Mouse (Mus musculus) right cerebral cortex, postnatal 36 days (tissue): Measurements from ENCODE around the gene Cdk5r1.
A peak's percentile ranks its signal among the peaks of the same experiment; 100 is the strongest.

Experiments used
- DNase-seq, 2 experiments: peaks; one replicate each; pipeline ENCODE4 v3.0.0; 2022; ENCODE audit warnings: low spot score in 2 of 2, mixed read lengths in 1 of 2

Gene Cdk5r1

GRCm38 (mm10) chr11:80481409-80482050 lies 4.7 kb downstream of the Cdk5r1 start:
- no peak for DNase-seq

DNA sequence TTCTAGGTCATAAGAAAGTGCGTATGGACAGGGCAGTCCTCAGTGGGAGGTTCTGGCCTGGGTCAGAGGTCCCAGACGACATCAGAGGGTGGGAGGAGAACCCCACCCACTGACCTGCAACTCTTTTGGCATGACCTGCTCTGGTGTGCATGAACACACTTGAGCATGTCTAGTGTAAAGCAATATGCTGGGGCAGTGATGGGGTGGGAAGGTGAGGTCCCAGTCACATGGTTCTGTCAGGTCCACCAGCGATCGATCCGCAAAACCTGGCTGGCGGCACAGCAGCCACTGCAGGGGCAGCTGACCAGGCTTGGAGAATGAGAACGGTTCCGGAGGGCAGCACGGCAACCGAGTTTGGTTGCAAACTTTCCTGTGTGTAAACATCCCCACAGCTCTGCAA lies 5.5 kb downstream of the Cdk5r1 start:
- no peak for DNase-seq

DNA sequence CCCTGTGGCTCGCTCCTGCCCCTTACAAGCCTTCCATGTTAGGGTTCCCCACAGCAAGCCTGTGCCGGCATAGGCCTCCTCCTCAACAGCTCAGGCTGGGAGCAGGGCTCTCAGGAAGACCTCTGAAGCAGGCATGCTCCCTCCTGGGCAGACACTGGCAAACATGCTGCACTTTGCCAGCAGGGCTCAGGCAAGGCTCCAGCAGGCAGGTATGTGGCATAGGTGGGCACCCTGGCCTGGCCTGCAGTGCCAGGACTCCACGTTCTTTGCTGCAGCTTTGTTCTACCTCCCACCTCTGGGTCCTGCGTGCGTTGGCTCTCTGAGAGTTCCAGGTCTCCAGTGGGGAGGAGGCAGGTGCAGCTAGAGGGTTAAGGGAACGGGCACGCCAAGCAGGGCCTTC lies 6.1 kb downstream of the Cdk5r1 start:
- DNase-seq: peak in 1 of 2 experiments; percentile 23

DNA sequence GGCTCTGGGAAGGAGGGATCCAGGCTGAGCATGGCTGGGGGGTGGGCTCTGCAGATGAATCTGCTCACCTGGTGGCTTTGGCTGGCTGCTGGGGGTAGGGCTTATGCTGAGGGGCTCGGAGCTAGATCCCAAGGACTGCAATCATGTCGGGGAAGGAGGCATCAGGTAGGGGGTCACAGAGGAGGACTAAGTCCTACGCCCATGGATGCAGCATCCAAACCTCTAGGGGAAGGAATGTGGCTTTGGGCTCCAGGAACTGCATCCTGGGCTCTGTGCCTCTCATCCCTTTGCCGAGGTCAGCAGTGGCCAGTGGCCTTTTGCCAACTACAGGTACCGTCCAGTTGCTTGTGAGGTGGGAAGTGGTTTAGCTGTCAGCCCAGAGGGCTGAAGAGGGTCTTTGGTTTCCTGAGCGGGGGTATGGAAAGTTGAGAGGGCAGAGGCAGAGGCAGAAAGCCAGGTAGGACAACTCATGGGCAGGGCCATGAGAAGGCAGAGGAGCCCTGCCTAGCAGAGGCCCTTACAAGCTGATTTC lies 6.8 kb downstream of the Cdk5r1 start:
- no peak for DNase-seq

DNA sequence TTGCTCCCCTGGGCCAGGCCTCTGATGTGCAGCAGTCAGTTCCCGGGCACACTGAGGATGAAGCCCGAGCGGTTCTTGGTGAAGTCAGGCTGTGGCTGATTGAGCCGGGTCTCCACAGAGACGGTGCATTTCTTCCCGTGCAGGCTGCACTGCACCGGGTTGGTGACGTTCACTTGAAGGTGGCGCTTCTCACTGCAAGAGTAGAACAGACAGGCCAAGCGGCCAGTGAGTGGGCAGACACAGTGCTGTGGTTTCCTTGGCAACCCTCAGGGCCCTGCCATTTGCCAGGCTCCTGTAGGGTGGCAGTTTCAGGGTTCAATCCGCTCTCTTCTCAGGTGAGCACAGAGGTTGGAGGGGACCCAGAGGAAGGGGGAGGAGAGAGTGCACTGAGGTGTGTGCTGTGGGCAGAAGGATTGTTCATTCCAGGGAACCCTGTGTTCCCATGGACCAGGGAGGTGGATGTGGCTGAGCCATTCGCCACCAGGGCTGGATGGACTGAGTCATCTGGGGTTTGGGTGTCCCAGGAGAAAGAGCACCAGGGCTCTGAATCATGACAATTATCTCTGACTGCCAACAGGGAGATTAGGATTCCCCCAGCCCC lies 7.5 kb downstream of the Cdk5r1 start:
- DNase-seq: peak; percentile 80 to 92

DNA sequence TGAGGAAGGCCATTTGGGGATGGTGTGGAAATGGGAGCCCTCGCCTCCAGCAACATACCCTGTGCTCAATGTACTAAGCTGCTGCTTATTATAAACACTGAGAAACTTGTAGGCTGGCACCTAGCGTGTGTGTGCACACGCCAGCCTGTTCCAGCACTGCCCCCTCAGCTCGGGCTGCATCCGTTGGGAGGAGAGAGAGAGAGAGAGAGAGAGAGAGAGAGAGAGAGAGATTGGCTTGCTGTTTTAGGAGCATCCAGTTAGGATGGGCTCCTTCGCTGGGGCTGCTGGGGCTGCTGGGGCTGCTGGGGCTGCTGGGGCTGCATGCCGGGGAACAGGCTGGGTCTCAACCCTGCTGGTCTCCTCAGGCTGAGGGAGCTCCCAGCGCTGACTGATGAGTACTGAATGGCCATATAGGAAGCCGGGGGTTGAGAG lies 8.3 kb downstream of the Cdk5r1 start:
- DNase-seq: peak in 1 of 2 experiments; percentile 81

GRCm38 (mm10) chr11:80485622-80486206 lies 8.9 kb downstream of the Cdk5r1 start:
- no peak for DNase-seq

- no peak for DNase-seq
Measured at GRCm38 (mm10) chr11:80487904-80488587, 11.2 kb downstream of the Cdk5r1 start.

DNA sequence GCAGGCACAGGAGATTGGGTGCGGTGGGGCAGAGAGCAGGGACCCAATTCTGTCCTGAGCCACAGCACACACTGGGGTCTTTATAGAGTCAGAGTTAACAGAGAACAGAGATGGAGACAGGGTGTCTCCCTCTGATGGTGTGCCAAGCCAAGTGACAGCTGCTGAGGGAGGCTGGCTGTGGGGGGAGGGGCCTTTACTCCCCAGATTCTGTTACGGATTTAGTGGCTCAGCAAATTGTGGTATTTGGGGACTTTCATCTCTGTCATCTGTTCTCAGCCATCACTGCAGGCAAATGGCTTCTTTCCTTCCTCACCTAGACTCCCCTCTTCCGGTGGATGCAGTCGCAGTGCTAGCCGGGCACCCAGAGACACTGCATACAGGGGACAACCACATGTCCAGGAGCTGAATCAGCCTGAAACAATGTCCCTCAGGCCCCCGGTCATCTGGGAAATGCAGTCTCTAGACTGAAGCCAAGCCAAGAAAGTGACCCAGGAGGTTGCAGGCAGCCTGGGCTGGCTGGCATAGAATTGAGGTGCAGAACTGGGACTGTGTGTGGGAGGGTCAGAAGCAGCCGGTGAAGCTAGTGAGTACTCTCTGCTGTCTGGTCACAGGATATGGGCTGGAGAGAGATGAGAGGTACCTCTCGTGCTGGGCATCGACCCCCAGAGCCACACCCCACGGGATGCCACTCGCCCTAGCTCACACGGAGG lies 12.5 kb downstream of the Cdk5r1 start:
- no peak for DNase-seq

- DNase-seq: no peak
Measured at GRCm38 (mm10) chr11:80489882-80490196, 13.0 kb downstream of the Cdk5r1 start.

GRCm38 (mm10) chr11:80490831-80491230 lies 14.0 kb downstream of the Cdk5r1 start:
- no peak for DNase-seq

GRCm38 (mm10) chr11:80493186-80493585 lies 16.4 kb downstream of the Cdk5r1 start:
- no peak for DNase-seq

DNA sequence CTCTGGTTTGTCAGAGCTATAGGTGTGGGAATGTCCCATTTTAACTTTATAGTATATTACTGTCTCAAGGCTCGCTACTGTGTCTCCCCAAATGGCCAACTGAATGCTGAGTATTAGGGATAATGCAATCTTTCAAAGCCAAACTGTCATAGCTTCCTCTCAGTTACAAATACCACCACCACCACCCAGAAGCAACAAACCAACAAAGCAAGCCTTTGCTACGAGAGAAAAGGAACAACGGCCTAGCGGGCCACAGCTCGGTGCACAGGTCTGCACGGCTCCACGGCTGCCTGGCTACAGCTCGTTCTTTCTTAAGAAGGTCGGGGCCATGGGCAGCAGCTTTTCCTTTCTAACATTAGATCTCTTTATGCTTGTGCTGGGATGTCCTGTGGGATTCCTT lies 18.0 kb downstream of the Cdk5r1 start:
- DNase-seq: no peak

GRCm38 (mm10) chr11:80495972-80496371 lies 19.1 kb downstream of the Cdk5r1 start:
- no peak for DNase-seq

DNA sequence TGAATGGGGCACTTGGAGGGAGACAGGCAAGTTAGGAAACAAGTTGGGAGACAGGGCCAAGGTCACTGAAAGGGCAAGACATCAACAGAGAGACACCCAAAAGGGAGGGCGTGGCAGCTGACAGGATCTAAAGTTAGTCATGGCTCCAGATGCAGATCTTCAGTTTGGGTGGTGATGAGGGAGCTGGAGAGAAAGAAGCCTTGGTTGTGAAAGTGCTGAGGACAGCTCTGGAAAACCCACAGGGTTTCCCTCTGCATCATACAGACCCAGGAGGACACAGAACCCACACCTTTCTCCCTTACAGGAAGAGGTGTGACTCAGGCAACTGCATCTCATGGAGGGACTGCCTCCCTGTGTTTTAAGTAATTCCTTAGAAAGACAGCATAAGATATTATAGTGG lies 19.8 kb downstream of the Cdk5r1 start:
- no peak for DNase-seq

- no peak for DNase-seq
Measured at GRCm38 (mm10) chr11:80497225-80497919, 20.5 kb downstream of the Cdk5r1 start.

- DNase-seq: no peak
Measured at GRCm38 (mm10) chr11:80498328-80499070, 21.7 kb downstream of the Cdk5r1 start.

DNA sequence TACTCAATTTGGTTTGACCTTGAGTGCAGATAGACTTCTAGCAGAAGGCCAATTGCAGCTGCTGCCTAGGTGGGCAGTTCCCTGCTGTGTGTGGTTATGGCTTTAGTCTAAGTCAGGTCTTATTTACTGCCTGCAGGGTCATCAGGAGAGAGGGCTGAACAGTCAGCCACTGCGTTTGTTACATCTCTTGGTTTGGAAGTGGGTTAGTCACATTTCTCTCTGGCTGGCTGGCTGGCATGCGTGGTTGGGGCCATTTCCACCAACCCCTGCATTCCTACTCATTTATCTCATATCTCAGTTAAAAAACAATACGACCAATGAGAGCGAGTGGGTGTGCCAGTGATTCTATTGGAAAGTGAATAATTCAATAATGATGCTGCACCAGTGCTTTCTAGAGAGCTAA lies 22.7 kb downstream of the Cdk5r1 start:
- no peak for DNase-seq

GRCm38 (mm10) chr11:80503281-80503680 lies 26.5 kb downstream of the Cdk5r1 start:
- no peak for DNase-seq

DNA sequence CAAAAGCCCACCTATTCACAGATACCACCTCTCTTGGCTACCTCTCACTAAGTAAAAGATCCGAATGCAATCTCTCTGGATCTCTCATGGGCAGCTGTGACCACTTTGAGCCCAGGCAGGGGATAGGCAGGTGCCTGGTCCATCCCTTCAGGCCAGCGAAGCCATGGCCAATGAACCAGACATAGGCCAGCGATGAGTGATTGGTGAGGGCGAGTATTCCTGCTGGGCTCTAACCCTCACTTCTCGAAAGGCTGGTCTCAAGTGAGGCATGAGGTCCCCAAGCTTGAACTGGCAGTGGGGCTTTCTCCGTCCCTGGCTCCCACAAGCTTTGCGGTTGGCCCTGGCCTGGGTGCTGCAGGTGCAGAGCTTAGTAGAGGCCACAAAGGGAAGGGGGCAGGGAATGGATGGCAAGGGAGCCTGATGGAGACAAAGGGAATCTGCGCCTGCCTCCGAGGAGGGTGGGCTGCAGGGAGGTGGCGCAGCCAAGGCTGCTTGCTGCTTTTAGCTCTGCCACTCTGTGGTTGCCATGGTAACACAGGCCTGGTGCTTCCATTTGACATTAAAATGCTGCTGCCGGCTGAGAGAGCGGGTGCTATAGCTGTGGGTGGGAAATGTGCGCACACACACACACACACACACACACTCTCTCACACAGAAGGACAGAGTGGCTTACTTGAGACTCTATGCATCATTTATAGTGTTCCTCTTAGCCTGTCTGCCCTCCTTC lies 27.1 kb downstream of the Cdk5r1 start:
- peak; percentile 95 to 97 for DNase-seq
